Mouse (Mus musculus): ENCODE data around the gene Gm26620. TPM values are rescaled to one million over a fixed set of nuclear protein-coding genes. Genes with fewer than 3 reads are reported as not detected.

Gene Gm26620
- polyA plus RNA-seq, 1 experiment from 2014 or later: 0.56 TPM

DNA sequence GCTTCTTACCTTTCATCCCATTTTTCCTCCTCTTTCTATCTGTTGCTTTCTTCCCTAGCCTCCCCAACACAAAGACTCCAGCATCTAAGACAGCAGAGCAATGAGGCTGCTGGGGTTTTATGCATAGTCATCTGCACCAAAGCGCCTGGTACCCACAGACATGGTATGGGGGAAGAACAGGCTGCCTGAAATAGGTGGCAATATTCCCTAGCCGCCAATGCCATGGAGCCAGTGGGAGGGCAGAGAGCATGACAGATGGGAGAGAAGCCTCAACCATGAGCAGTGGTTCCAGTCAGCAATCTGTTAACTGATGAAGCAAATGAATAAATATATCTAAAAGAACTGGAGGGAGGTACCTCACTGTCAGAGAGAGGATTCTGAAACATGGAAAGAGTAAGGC, 27.5 kb upstream of the Gm26620 start:
- Histone ChIP-seq H3K9me3 (ENCODE audit: control insufficient read depth, low read length) (no peaks in the 10 kb centered on the region), H3K9ac (ENCODE audit: low read length) (no peak overlapping the region), H3K36me3 (ENCODE audit: control insufficient read depth, insufficient read depth, low read length) (no peaks in the 10 kb centered on the region), H3K4me3 (ENCODE audit: low read depth, low read length) (no peak overlapping the region), H3K4me1 (ENCODE audit: control insufficient read depth, insufficient read depth, low read length) (no peaks in the 10 kb centered on the region), H3K4me2 (ENCODE audit: low read depth) (no peak overlapping the region), H3K27ac (ENCODE audit: low read depth, low read length) (no peak overlapping the region), H3K27me3 (ENCODE audit: control insufficient read depth, insufficient read depth, low read length) (no peaks in the 10 kb centered on the region)
- no peak for DNase-seq (ENCODE audit: low spot score)
- 77% methylated on average over 2 of the region's 2 CpGs for WGBS
- no peak for ATAC-seq (ENCODE audit: insufficient read depth, low FRiP score, low TSS enrichment)

DNA sequence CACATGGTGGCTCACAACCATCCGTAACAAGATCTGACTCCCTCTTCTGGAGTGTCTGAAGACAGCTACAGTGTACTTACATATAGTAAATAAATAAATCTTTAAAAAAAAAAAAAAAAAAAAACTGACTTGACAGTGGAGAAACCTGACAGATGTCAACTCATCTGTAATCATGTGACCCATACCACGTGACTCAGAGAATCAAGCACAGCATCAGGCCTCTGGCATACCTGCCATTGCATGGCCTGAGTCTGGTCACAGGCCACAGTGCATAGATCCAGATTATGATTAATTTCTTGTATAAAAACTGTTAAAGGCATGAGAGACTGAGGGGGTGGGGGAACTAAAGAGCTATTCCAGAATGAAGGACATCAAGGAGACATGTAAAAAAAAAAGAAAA, 26.0 kb upstream of the Gm26620 start:
- Histone ChIP-seq H3K4me1 (ENCODE audit: control insufficient read depth, insufficient read depth, low read length) (no peaks in the 10 kb centered on the region), H3K4me3 (ENCODE audit: low read depth, low read length) (no peak overlapping the region), H3K27ac (ENCODE audit: low read depth, low read length) (no peak overlapping the region), H3K4me2 (ENCODE audit: low read depth) (no peak overlapping the region), H3K27me3 (ENCODE audit: control insufficient read depth, insufficient read depth, low read length) (no peaks in the 10 kb centered on the region), H3K9me3 (ENCODE audit: control insufficient read depth, low read length) (no peaks in the 10 kb centered on the region), H3K9ac (ENCODE audit: low read length) (no peak overlapping the region), H3K36me3 (ENCODE audit: control insufficient read depth, insufficient read depth, low read length) (no peaks in the 10 kb centered on the region)
- DNase-seq (ENCODE audit: low spot score) (no peak), ATAC-seq (ENCODE audit: insufficient read depth, low FRiP score, low TSS enrichment) (no peak)
- 84% methylated on average over 2 of the region's 2 CpGs for WGBS

DNA sequence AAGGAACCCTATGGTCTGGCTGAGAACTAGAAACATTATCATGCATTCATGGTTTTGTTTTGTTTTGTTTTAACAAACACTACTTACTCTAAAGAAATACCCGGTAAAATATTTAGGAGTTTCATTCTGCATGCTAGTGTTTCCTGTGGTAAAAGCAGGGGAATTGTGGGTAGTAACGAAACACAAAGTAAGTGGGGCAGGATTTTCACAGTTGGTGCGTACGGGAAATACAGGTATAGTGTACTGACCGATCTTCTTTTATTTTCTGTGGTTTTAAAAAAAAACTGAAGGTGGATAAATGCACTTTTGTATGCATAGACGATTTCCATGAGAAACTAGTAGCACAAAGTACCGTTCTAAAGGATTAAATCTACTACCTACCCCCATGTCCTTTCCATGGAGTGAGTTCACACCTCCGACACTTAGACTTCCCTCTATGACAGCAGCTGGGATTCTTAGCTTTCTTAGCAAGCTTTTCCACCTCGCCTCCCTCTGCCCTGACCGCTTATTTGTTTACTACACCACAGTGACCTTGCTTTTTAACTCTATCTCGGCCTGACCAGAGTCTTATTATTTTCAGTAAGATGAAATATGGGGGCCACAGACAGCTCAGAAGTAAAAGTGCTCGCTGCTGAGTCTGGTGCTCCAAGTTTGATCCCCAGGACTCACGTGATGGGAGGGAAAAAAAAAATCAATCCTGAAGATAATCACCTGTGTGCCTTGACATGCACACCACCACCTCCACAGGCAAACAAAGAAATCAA, 23.0 kb upstream of the Gm26620 start:
- Histone ChIP-seq H3K9me3 (ENCODE audit: control insufficient read depth, low read length) (no peaks in the 10 kb centered on the region), H3K9ac (ENCODE audit: low read length) (no peak overlapping the region), H3K4me1 (ENCODE audit: control insufficient read depth, insufficient read depth, low read length) (0 out of 2 replicates have a peak, but pooled peaks cover under 1% of the 10 kb centered on the region), H3K4me2 (ENCODE audit: low read depth) (no peak overlapping the region), H3K27me3 (ENCODE audit: control insufficient read depth, insufficient read depth, low read length) (no peaks in the 10 kb centered on the region), H3K27ac (ENCODE audit: low read depth, low read length) (no peak overlapping the region), H3K4me3 (ENCODE audit: low read depth, low read length) (no peak overlapping the region), H3K36me3 (ENCODE audit: control insufficient read depth, insufficient read depth, low read length) (no peaks in the 10 kb centered on the region)
- no peak for ATAC-seq (ENCODE audit: insufficient read depth, low FRiP score, low TSS enrichment)
- DNase-seq (ENCODE audit: low spot score): no peak
- WGBS: 81% methylated on average over 13 of the region's 13 CpGs

DNA sequence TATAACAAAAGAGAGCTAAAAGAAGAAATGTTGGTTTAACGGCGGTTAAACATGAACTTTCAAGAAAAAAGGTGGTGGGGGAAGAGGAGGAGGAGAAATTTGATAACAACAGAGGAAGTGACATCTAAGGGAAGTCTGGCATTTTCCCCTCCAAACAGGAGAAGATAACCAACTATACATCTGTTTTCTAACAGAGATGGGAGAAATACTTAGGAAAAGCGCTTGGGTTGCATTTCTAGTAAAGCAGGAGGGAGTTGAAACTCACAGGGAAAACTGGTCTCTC, 22.5 kb upstream of the Gm26620 start:
- Histone ChIP-seq H3K4me2 (ENCODE audit: low read depth) (no peak overlapping the region), H3K9ac (ENCODE audit: low read length) (no peak overlapping the region), H3K9me3 (ENCODE audit: control insufficient read depth, low read length) (no peaks in the 10 kb centered on the region), H3K36me3 (ENCODE audit: control insufficient read depth, insufficient read depth, low read length) (no peaks in the 10 kb centered on the region), H3K27me3 (ENCODE audit: control insufficient read depth, insufficient read depth, low read length) (no peaks in the 10 kb centered on the region), H3K4me1 (ENCODE audit: control insufficient read depth, insufficient read depth, low read length) (0 out of 2 replicates have a peak, but pooled peaks cover 3% of the 10 kb centered on the region), H3K4me3 (ENCODE audit: low read depth, low read length) (no peak overlapping the region), H3K27ac (ENCODE audit: low read depth, low read length) (no peak overlapping the region)
- DNase-seq (ENCODE audit: low spot score) (no peak), ATAC-seq (ENCODE audit: insufficient read depth, low FRiP score, low TSS enrichment) (no peak)
- WGBS: 89% methylated on average over 3 of the region's 3 CpGs

DNA sequence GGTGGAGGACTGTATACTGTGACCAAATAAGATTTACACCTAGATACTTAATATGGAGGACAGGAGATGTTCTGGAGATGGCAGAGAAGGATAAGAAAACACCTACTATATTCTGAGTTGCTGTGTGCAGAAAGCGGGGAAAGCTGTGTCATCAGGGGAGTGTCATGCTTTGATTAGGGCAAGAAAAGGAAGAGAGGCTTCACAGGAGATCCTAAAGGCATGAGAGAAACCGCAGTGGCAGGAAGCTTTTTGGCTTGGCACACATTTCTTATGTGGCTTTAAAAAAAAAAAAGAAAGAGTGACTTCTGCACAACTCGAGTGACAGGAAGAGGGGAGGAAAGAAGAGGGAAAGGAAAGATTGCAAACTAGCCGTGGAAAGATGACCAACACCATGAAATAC, 21.8 kb upstream of the Gm26620 start:
- Histone ChIP-seq H3K27ac (ENCODE audit: low read depth, low read length) (no peak overlapping the region), H3K4me2 (ENCODE audit: low read depth) (no peak overlapping the region), H3K4me3 (ENCODE audit: low read depth, low read length) (no peak overlapping the region), H3K9ac (ENCODE audit: low read length) (no peak overlapping the region), H3K4me1 (ENCODE audit: control insufficient read depth, insufficient read depth, low read length) (0 out of 2 replicates have a peak, but pooled peaks cover 3% of the 10 kb centered on the region), H3K36me3 (ENCODE audit: control insufficient read depth, insufficient read depth, low read length) (no peaks in the 10 kb centered on the region), H3K9me3 (ENCODE audit: control insufficient read depth, low read length) (no peaks in the 10 kb centered on the region), H3K27me3 (ENCODE audit: control insufficient read depth, insufficient read depth, low read length) (no peaks in the 10 kb centered on the region)
- no peak for DNase-seq (ENCODE audit: low spot score)
- WGBS: 73% methylated on average over 4 of the region's 4 CpGs
- no peak for ATAC-seq (ENCODE audit: insufficient read depth, low FRiP score, low TSS enrichment)

DNA sequence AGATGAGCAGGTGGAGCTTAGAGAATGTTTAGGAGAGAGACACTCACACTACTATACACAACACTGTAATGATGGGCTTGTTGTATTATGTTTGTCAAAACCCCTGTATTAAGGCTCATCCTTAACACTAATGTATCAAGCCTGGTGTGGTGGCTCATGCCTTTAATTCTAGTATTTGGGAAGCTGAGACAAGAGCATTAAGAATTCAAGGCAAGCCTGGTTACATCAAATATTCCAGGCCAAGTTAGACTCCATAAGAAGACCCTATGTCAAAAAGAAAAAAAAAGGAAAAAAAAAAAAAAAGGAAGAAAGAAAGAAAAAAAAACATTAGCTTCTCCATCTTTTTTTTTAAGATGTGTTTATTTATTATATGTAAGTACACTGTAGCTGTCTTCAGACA, 20.6 kb upstream of the Gm26620 start:
- no peak overlapping the region for H3K27ac ChIP-seq (ENCODE audit: low read depth, low read length)
- H3K9me3 ChIP-seq (ENCODE audit: control insufficient read depth, low read length): no peaks in the 10 kb centered on the region
- H3K36me3 ChIP-seq (ENCODE audit: control insufficient read depth, insufficient read depth, low read length): no peaks in the 10 kb centered on the region
- H3K4me2 ChIP-seq (ENCODE audit: low read depth): no peak overlapping the region
- H3K9ac ChIP-seq (ENCODE audit: low read length): no peak overlapping the region
- no peak overlapping the region for H3K4me3 ChIP-seq (ENCODE audit: low read depth, low read length)
- ATAC-seq (ENCODE audit: insufficient read depth, low FRiP score, low TSS enrichment) (no peak), DNase-seq (ENCODE audit: low spot score) (no peak)
- H3K27me3 ChIP-seq (ENCODE audit: control insufficient read depth, insufficient read depth, low read length): no peaks in the 10 kb centered on the region
- H3K4me1 ChIP-seq (ENCODE audit: control insufficient read depth, insufficient read depth, low read length): 0 out of 2 replicates have a peak, but pooled peaks cover 3% of the 10 kb centered on the region

DNA sequence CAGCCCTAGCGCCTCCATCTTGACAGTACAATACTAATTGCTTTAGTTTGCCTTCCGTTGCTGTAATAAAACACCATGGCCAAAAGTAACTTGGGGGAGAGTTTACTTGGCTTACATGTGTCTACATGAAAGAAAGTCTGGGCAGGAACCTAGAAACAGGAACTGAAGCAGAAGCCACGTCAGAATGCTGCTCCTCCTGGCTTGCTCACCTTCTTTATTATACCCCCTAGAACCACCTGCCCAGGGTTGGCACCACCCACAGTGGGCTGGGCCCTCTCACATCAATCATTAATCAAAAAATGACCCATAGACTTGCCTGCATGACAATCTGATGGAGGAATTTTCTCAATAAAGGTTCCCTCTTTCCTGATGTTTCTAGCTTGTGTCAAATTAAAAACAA, 20.1 kb upstream of the Gm26620 start:
- Histone ChIP-seq H3K4me3 (ENCODE audit: low read depth, low read length) (no peak overlapping the region), H3K4me2 (ENCODE audit: low read depth) (no peak overlapping the region), H3K27me3 (ENCODE audit: control insufficient read depth, insufficient read depth, low read length) (no peaks in the 10 kb centered on the region), H3K27ac (ENCODE audit: low read depth, low read length) (no peak overlapping the region), H3K9ac (ENCODE audit: low read length) (no peak overlapping the region), H3K9me3 (ENCODE audit: control insufficient read depth, low read length) (no peaks in the 10 kb centered on the region), H3K36me3 (ENCODE audit: control insufficient read depth, insufficient read depth, low read length) (no peaks in the 10 kb centered on the region), H3K4me1 (ENCODE audit: control insufficient read depth, insufficient read depth, low read length) (0 out of 2 replicates have a peak, but pooled peaks cover 3% of the 10 kb centered on the region)
- ATAC-seq (ENCODE audit: insufficient read depth, low FRiP score, low TSS enrichment) (no peak), DNase-seq (ENCODE audit: low spot score) (no peak)
- 81% methylated on average over 3 of the region's 3 CpGs for WGBS

DNA sequence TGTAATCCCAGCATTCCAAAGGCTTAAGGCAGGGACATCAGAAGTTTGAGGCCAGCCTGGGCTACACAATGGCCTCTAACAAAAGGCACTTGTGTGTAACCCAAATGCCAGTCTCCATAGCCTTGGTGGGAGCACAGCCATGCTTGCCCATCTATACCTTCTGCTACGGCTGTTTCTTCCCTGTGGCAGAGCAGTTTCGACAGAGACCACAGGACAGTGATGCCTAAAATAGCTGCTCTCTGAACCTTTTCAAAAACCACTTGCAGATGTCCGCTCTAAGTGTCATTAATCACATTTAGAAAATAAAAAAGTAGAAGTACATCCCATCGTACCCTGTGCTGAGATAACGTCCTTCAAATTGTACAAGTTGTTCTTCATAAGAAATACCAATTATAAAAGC, 19.5 kb upstream of the Gm26620 start:
- Histone ChIP-seq H3K4me2 (ENCODE audit: low read depth) (no peak overlapping the region), H3K4me1 (ENCODE audit: control insufficient read depth, insufficient read depth, low read length) (0 out of 2 replicates have a peak, but pooled peaks cover 3% of the 10 kb centered on the region), H3K4me3 (ENCODE audit: low read depth, low read length) (no peak overlapping the region), H3K27ac (ENCODE audit: low read depth, low read length) (no peak overlapping the region), H3K27me3 (ENCODE audit: control insufficient read depth, insufficient read depth, low read length) (no peaks in the 10 kb centered on the region), H3K9ac (ENCODE audit: low read length) (no peak overlapping the region), H3K9me3 (ENCODE audit: control insufficient read depth, low read length) (no peaks in the 10 kb centered on the region), H3K36me3 (ENCODE audit: control insufficient read depth, insufficient read depth, low read length) (no peaks in the 10 kb centered on the region)
- 86% methylated on average over 5 of the region's 5 CpGs for WGBS
- no peak for ATAC-seq (ENCODE audit: insufficient read depth, low FRiP score, low TSS enrichment)
- DNase-seq (ENCODE audit: low spot score): no peak

DNA sequence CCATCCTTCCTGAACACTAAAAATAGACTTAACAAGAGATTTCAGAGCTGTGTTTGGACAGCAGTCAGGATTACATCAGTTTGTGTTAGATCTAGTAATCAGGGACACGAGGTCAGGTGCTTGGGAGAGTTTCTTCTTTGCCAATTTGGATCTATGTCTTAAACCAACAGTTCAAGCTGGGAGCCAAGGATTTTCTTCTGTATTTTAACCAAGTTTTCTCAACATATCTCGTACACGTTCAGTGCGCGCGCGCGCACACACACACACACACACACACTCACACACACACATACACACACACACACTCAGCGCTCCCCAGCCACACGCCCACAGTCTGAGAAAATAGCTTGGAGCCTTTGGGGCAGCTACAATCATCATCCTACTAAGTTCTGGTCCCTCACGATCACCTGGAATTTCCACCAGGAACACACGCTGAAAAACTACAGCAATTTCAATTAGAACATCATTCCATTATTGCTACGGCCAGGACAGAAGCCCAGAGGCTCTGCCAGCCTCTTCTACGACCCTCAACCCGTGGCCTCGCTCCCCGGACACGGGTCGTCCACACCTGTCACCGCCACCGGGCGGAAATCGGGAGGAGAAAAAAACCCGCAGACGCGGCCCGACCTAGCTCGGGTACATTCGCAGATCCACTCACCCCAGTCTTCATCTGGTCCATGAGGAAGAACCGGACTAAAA, 17.7 kb upstream of the Gm26620 start:
- H3K9ac ChIP-seq (ENCODE audit: low read length): peak overlapping the region; percentile 86
- H3K4me1 ChIP-seq (ENCODE audit: control insufficient read depth, insufficient read depth, low read length): 0 out of 2 replicates have a peak, but pooled peaks cover 3% of the 10 kb centered on the region
- peak; percentile 60; the same call in 1 of the 2 replicates for ATAC-seq (ENCODE audit: insufficient read depth, low FRiP score, low TSS enrichment)
- peak overlapping the region; percentile 75 for H3K4me2 ChIP-seq (ENCODE audit: low read depth)
- peak; percentile 31 for DNase-seq (ENCODE audit: low spot score)
- H3K4me3 ChIP-seq (ENCODE audit: low read depth, low read length): peak overlapping the region; percentile 86
- H3K9me3 ChIP-seq (ENCODE audit: control insufficient read depth, low read length): no peaks in the 10 kb centered on the region
- H3K27ac ChIP-seq (ENCODE audit: low read depth, low read length): 0 out of 2 replicates have a peak overlapping the region, but pooled peaks have one; percentile 14
- H3K27me3 ChIP-seq (ENCODE audit: control insufficient read depth, insufficient read depth, low read length): no peaks in the 10 kb centered on the region
- H3K36me3 ChIP-seq (ENCODE audit: control insufficient read depth, insufficient read depth, low read length): no peaks in the 10 kb centered on the region
- 5% methylated on average over 30 of the region's 30 CpGs for WGBS
